Mouse (Mus musculus) limb, embryonic 14.5 days (tissue): Measurements from ENCODE around the gene Olfr749. TPM values are rescaled to one million over a fixed set of nuclear protein-coding genes. Genes with fewer than 3 reads are reported as not detected.

Experiments
- ATAC-seq: fragments of 200-750 bp; cut with Nextera tagmentation; 2 replicates; pipeline ENCODE4 v1.8.0; 2017; ENCODE audit warnings: low read depth, moderate number of reproducible peaks, moderate TSS enrichment; ENCODE audit not compliant: low FRiP score
- DNase-seq: peaks from one replicate; pipeline ENCODE4 v3.0.0-alpha.2; 2015; ENCODE audit warnings: low spot score
- H3K27ac ChIP-seq: fragments of 300-500 bp; sonication (generic); replicated peaks from 2 replicates; pipeline ENCODE4 v1.5.1; 2014; ENCODE audit warnings: low read depth, mild to moderate bottlenecking, low read length, moderate library complexity, mixed read lengths
- H3K27me3 ChIP-seq: fragments of 300-500 bp; sonication (generic); 2 replicates; pipeline ENCODE4 v1.6.1; 2014; ENCODE audit warnings: low read length, mixed read lengths; ENCODE audit not compliant: control insufficient read depth, insufficient read depth
- H3K36me3 ChIP-seq: fragments of 300-500 bp; sonication (generic); 2 replicates; pipeline ENCODE4 v1.6.1; 2014; ENCODE audit warnings: mild to moderate bottlenecking, low read length, moderate library complexity, mixed read lengths; ENCODE audit not compliant: control insufficient read depth, insufficient read depth
- H3K4me1 ChIP-seq: fragments of 300-500 bp; sonication (generic); 2 replicates; pipeline ENCODE4 v1.6.1; 2014; ENCODE audit warnings: antibody characterized with exemption, low read length, mixed read lengths; ENCODE audit not compliant: control insufficient read depth, insufficient read depth
- H3K4me2 ChIP-seq: fragments of 300-500 bp; sonication (generic); replicated peaks from 2 replicates; pipeline ENCODE4 v1.6.1; 2014; ENCODE audit warnings: low read depth, mild to moderate bottlenecking, low read length, moderate library complexity; ENCODE audit not compliant: severe bottlenecking
- H3K4me3 ChIP-seq: fragments of 300-500 bp; sonication (generic); replicated peaks from 2 replicates; pipeline ENCODE4 v1.5.1; 2014; ENCODE audit warnings: low read length
- H3K9ac ChIP-seq: fragments of 300-500 bp; sonication (generic); 2 replicates; pipeline ENCODE4 v1.6.1; 2014; ENCODE audit warnings: mild to moderate bottlenecking, low read depth, low read length, moderate library complexity; ENCODE audit not compliant: severe bottlenecking
- H3K9me3 ChIP-seq: fragments of 300-500 bp; sonication (generic); 2 replicates; pipeline ENCODE4 v1.6.1; 2016; ENCODE audit warnings: low read length; ENCODE audit not compliant: control insufficient read depth
- POLR2A ChIP-seq: fragments of 200-500 bp; IDR thresholded peaks from 2 replicates; pipeline ENCODE4 v1.8.0; 2012; ENCODE audit warnings: inconsistent platforms, mild to moderate bottlenecking, moderate library complexity, borderline replicate concordance; ENCODE audit not compliant: insufficient read depth, insufficient read length; ENCODE audit errors: extremely low read depth
- whole genome bisulfite sequencing: fragments of 180-500 bp; shearing (Covaris S2); extraction: QIAGEN DNeasy Blood & Tissue Kit; methylation state at CpG from one replicate; pipeline ENCODE4 v1.1.7; 2014; 5-methylcytosine and 5-hydroxymethylcytosine counted together
- polyA plus RNA-seq, 2 experiments: library from polyadenylated mRNA; depleted of rRNA in 1 of 2; stranded (reverse) in 1 of 2; unstranded in 1 of 2; fragments of >200 nt; fragmentation: Nextera tagmentation in 1 of 2; extraction: Ambion mirVana in 1 of 2; gene quantifications; 2 replicates each; pipeline versions ENCODE4 v1.2.1 to v1.2.3; 2012 to 2014

The Olfr749 gene
- polyA plus RNA-seq (2012; rRNA removed) (not detected in 2 replicates), polyA plus RNA-seq (2014; fragmentation: Nextera tagmentation; extraction: Ambion mirVana) (not detected in 2 replicates)

DNA sequence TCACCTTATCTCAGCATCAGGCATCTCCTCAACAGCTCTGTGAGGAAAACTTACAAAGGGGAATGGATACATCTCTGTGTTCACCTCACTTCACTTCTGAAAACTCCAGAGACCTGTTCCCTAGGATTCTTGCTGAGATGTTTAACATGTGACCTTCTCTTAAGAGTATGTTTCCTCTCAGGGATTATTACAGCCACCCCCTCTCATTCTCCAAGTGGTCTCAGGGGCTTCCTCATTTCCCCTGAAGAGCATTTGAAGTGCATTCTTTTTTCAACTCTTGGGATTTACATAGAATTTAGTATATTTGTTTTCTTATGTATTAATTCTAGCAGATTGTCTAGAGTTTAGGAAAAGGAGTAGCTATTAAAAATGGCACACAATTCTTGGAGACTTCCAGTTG lies at the start of gene Olfr749:
Gene Olfr749, minus strand, starts transcription at position 101 of the 400 bp plus-strand sequence.
- ATAC-seq (no peak), DNase-seq (no peak)
- TF ChIP-seq POLR2A, result no peak
- H3K36me3 ChIP-seq, result no peaks in the 10 kb centered on the region
- no peaks in the 10 kb centered on the region for H3K9me3 ChIP-seq
- H3K4me1 ChIP-seq, result no peaks in the 10 kb centered on the region
- no peak within 1 kb of the TSS for H3K4me3 ChIP-seq
- H3K27ac ChIP-seq, result no peak within 1 kb of the TSS
- no peak within 1 kb of the TSS for H3K9ac ChIP-seq
- H3K4me2 ChIP-seq, result no peak within 1 kb of the TSS
- no peaks in the 10 kb centered on the region for H3K27me3 ChIP-seq

DNA sequence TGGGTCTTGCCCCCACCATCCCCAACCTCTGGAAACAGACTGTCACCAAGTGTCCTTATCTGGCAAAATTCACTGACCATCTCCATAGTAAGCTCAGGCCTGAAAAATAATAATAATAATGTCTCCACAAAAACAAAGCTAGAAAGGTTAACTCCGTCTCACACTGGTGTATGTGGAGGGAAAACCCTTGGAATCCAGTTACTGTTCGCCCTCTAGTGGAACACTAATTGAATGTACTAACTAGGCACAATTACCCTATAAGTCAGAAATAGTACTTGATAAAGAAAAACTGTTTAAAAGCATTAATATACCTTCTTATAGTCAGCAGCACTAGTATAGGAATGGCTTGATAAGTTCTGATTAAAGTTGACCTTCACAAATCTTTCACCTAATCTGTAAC lies 43.3 kb upstream of the Olfr749 start:
- Histone ChIP-seq H3K4me2 (no peak overlapping the region), H3K9me3 (no peaks in the 10 kb centered on the region), H3K36me3 (no peaks in the 10 kb centered on the region), H3K27ac (no peak overlapping the region), H3K27me3 (no peaks in the 10 kb centered on the region), H3K9ac (no peak overlapping the region), H3K4me1 (peaks cover 5% of the 10 kb centered on the region; the same call in 1 of the 2 replicates), H3K4me3 (no peak overlapping the region)
- 23% methylated on average over 2 of the region's 2 CpGs for WGBS
- TF ChIP-seq POLR2A, result no peak
- peak; percentile 26 for DNase-seq
- ATAC-seq, result no peak

DNA sequence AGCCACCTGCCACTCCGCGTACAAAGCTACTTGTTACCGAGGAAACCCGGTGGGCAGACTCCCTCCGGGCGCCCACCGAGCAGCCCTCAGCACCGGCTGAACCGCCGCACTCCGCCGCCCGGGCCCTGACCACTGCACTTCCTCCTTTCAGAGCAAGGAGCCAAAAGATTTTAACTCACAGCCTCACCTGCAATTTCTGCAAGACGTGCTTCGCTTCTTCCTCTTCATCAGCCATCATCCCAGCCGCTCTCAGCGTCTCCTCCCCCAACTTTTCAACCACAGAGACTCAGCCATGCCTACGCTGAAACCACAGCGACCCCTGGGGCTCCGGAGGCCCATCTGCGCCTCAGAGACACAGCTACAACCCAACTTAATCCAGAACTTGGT lies 40.4 kb upstream of the Olfr749 start, which contains the start of gene Ttc5:
Gene Ttc5, minus strand, starts transcription at position 269 of the 387 bp plus-strand sequence.
- H3K27me3 ChIP-seq, result no peaks in the 10 kb centered on the region
- WGBS, result 0% methylated on average over 16 of the region's 21 CpGs
- TF ChIP-seq POLR2A, result peak; percentile 52; the same call in 1 of the 2 replicates

DNA sequence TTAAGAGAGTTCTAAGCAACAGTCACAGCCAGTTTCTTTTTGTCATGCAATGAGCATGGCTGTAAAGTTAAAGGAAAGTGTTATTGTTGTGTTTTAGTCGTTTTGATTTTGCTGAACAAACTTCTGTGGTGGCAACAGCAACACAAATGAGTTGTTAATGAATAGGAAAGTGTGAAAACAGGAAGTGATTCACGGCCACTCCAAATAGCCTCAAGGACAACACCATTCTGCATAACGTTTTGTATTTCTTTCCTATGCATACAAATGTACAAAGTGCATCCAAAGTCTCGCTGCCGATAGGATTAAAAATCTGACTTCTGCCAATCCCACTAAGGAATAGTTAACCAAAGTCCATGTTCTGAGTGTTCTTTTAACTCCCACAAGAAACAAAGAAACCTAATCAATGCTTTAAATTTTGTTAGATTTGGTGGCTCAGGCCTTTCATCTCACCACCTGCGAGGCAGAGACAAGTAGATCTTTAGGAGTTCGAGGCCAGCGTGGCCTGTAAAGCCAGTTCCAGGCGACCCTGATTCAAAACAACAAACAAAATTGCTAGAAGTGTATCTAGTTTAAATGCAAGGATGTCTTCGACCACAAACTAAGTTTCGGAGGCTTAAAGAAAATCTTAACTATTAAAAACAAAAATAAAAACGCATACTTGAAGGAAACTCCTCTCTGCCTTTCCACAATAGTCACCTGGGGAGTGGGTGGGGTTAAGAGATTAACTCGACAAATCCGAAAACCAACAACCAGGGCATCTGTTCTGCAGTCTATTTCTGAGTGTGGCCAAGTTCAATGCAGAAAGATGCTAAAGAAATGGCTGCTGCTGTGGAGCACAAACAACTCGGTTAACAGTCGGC lies 39.7 kb upstream of the Olfr749 start:
- H3K4me3 ChIP-seq, result peak overlapping the region; percentile 70
- 25% methylated on average over 16 of the region's 16 CpGs for WGBS
- H3K36me3 ChIP-seq, result peaks cover 21% of the 10 kb centered on the region
- H3K9me3 ChIP-seq, result no peaks in the 10 kb centered on the region
- peaks cover 5% of the 10 kb centered on the region; the same call in 1 of the 2 replicates for H3K4me1 ChIP-seq
- no peak for ATAC-seq
- no peak for TF ChIP-seq POLR2A
- H3K4me2 ChIP-seq, result peak overlapping the region; percentile 53
- H3K27me3 ChIP-seq, result no peaks in the 10 kb centered on the region
- H3K27ac ChIP-seq, result peak overlapping the region; percentile 61
- DNase-seq, result peak; percentile 21
- H3K9ac ChIP-seq, result peak overlapping the region; percentile 78

More for the DNA sequence above, 40.4 kb upstream of the Olfr749 start, which contains the start of gene Ttc5:
- peak within 1 kb of the TSS; percentile 61 for H3K27ac ChIP-seq
- H3K4me3 ChIP-seq, result peak within 1 kb of the TSS; percentile 70
- ATAC-seq (peak; percentile 95), DNase-seq (peak; percentile 84)
- no peaks in the 10 kb centered on the region for H3K9me3 ChIP-seq
- peak within 1 kb of the TSS; percentile 53 for H3K4me2 ChIP-seq
- H3K4me1 ChIP-seq, result peaks cover 5% of the 10 kb centered on the region; the same call in 1 of the 2 replicates
- peaks cover 16% of the 10 kb centered on the region for H3K36me3 ChIP-seq
- peak within 1 kb of the TSS; percentile 78 for H3K9ac ChIP-seq

DNA sequence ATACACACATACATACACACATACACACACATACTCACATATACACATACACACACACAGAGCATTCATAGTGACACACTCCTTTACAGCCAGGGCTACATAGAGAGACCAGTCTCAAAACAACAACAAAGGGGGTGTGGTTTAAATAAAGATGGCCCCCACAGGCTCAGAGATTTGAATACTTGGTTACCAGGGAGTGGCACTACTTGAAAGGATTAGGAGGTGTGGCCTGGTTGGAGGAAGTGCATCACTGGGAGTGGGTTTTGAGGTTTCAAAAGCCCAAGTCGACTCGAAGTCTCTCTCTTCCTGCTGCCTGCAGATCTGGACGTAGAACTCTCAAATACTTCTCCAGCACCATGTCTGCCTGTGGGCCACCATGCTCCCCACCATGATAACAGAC lies 37.3 kb upstream of the Olfr749 start:
- no peak for TF ChIP-seq POLR2A
- H3K4me2 ChIP-seq, result no peak overlapping the region
- ATAC-seq, result no peak
- peaks cover 5% of the 10 kb centered on the region; the same call in 1 of the 2 replicates for H3K4me1 ChIP-seq
- 90% methylated on average over 3 of the region's 3 CpGs for WGBS
- no peak for DNase-seq
- H3K36me3 ChIP-seq, result peaks cover 29% of the 10 kb centered on the region
- H3K27me3 ChIP-seq, result no peaks in the 10 kb centered on the region
- H3K9ac ChIP-seq, result no peak overlapping the region
- H3K4me3 ChIP-seq, result no peak overlapping the region
- no peak overlapping the region for H3K27ac ChIP-seq
- no peaks in the 10 kb centered on the region for H3K9me3 ChIP-seq
